Mouse (Mus musculus) neural tube, embryonic 15.5 days (tissue): ENCODE data around the gene Cep78. TPM values are rescaled to one million over a fixed set of nuclear protein-coding genes. Genes with fewer than 3 reads are reported as not detected.

ENCODE experiments used
- ATAC-seq: fragments of 200-750 bp; cut with Nextera tagmentation; 2 replicates; pipeline ENCODE4 v1.8.0; 2017; ENCODE audit warnings: mild to moderate bottlenecking, moderate TSS enrichment, moderate library complexity; ENCODE audit not compliant: low FRiP score
- H3K27ac ChIP-seq: fragments of 300-500 bp; sonication (generic); replicated peaks from 2 replicates; pipeline ENCODE4 v1.5.1; 2015; ENCODE audit warnings: mild to moderate bottlenecking, inconsistent platforms
- H3K27me3 ChIP-seq: fragments of 300-500 bp; sonication (generic); replicated peaks from 2 replicates; pipeline ENCODE4 v1.6.1; 2015; ENCODE audit warnings: inconsistent platforms
- H3K36me3 ChIP-seq: fragments of 300-500 bp; sonication (generic); 2 replicates; pipeline ENCODE4 v1.6.1; 2015; ENCODE audit warnings: inconsistent platforms
- H3K4me1 ChIP-seq: fragments of 300-500 bp; sonication (generic); 2 replicates; pipeline ENCODE4 v1.6.1; 2015; ENCODE audit warnings: inconsistent platforms
- H3K4me2 ChIP-seq: fragments of 300-500 bp; sonication (generic); 2 replicates; pipeline ENCODE4 v1.6.1; 2015; ENCODE audit warnings: inconsistent platforms, mild to moderate bottlenecking, moderate library complexity
- H3K4me3 ChIP-seq: fragments of 300-500 bp; sonication (generic); replicated peaks from 2 replicates; pipeline ENCODE4 v1.5.1; 2015; ENCODE audit warnings: mild to moderate bottlenecking, inconsistent platforms
- H3K9ac ChIP-seq: fragments of 300-500 bp; sonication (generic); replicated peaks from 2 replicates; pipeline ENCODE4 v1.6.1; 2015; ENCODE audit warnings: mild to moderate bottlenecking, inconsistent platforms
- H3K9me3 ChIP-seq: fragments of 300-500 bp; sonication (generic); replicated peaks from 2 replicates; pipeline ENCODE4 v1.6.1; 2016; ENCODE audit warnings: inconsistent platforms
- WGBS: fragments of 180-500 bp; shearing (Covaris S2); methylation state at CpG from one replicate; pipeline ENCODE4 v1.1.7; 2015; ENCODE audit warnings: mixed read lengths; 5-methylcytosine and 5-hydroxymethylcytosine counted together
- polyA plus RNA-seq: library from polyadenylated mRNA; unstranded; fragments of >200 nt; fragmentation: Nextera tagmentation; extraction: Ambion mirVana; gene quantifications from 2 replicates; pipeline ENCODE4 v1.2.1, GENCODE M21; 2015

Gene Cep78
- polyA plus RNA-seq, 1 experiment from 2014 or later = 25.9 TPM

DNA sequence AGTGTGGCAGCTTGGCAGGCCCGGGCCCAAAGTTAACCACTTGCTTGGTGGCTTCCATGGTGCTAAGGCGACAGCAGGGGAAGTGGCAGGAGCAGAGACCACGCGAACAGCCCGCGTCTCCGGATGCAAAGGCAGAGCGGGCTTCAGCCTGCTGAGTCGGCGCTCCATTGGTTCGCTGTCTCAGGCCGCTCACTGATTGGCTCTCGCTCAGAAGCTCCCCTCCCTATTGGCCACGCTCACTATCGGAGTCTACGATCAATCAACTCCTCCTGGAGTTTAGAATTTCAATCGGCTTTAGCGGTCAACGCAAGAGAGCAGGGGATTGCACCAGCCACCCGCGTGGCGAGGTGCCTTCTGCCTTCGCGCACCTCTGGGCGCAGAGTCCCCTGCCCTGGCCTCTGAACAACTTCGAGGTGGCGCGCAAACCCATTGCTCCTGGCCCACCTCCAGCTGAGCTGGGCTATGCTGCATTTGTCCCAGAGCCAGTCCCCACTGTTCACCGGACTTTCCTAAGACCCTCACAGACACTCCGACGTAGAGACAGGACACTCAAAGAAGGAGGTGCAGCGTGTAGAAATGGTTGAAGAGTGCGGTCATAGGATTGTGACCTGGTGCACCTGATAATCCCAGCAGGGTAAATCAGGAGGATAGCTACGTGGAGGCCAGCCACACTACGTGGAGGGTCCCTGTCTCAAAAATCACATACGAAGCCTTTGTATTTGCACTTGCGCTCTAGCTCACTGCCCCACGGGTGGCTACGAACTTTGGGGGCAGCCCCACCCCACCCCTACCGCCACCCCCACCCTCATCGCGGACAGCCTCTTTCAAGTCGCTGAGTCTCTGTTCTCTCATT, 59.7 kb downstream of the Cep78 start:
- Histone ChIP-seq H3K9me3 (no peaks in the 10 kb centered on the region), H3K27ac (peak overlapping the region; percentile 85), H3K27me3 (no peaks in the 10 kb centered on the region), H3K4me3 (peak overlapping the region; percentile 76), H3K9ac (peak overlapping the region; percentile 62), H3K4me2 (peak overlapping the region; percentile 98), H3K36me3 (no peaks in the 10 kb centered on the region), H3K4me1 (peaks cover 21% of the 10 kb centered on the region)
- ATAC-seq = peak; percentile 99
- WGBS = 1% methylated on average over 43 of the region's 43 CpGs

DNA sequence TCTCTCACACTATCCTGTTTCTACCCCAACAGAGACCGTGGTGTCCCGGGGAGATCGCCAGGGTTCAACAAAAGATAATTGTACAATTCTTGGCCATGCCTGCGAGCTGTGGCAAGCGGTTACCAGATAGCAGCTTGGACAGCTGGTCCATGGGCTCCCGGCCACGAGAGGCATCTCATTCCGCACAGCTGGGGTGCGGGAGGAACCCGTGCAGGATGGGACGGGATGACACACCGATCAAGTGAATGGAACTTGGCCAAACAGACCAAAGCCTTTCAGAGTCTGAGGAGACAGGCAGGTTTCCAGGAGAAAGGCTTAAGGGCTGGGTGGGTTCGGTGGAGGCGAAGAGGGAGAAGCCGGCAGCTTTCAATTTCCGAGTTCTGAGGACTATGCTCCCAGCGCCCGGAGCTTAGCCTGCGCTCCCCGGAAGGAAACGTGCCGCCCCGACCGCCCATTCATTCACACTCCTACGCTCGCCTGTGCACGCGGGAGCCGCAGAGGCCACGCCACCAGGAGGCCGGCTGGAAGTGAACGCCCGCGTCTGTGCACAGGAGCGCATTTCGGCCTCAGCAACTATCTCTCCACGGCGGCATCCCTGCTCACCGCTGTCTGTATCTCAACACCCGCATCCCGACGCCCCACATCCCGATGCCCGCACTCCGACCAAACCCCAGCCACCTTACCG, 60.5 kb downstream of the Cep78 start:
- Histone ChIP-seq H3K9me3 (no peaks in the 10 kb centered on the region), H3K4me3 (peak overlapping the region; percentile 76), H3K36me3 (no peaks in the 10 kb centered on the region), H3K27me3 (no peaks in the 10 kb centered on the region), H3K27ac (peak overlapping the region; percentile 85), H3K9ac (peak overlapping the region; percentile 62), H3K4me2 (peak overlapping the region; percentile 98), H3K4me1 (peaks cover 21% of the 10 kb centered on the region)
- peak; percentile 76 for ATAC-seq
- under 1% methylated on average over 46 of the region's 46 CpGs for whole genome bisulfite sequencing

DNA sequence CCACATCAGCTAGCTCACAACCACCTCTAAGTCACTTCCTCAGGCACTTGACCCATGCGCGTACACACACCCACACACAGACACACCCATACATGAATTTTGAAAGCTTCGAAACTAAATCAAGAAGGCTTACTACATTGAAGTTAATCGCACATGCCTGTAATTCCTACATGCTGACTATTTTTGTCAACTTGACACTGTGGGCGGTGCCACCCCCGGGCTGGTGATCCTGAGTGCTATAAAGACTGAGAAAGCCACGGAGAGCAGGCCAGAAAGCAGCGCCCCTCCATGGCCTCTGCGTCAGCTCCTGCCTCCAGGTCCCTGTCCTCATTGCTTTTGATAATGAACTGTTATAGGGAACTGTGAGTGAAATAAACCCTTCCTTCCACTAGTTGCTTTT, 61.4 kb downstream of the Cep78 start:
- H3K36me3 ChIP-seq = peaks cover 4% of the 10 kb centered on the region; the same call in 1 of the 2 replicates
- H3K4me1 ChIP-seq = peaks cover 21% of the 10 kb centered on the region
- H3K9ac ChIP-seq = peak overlapping the region; percentile 62
- 27% methylated on average over 9 of the region's 9 CpGs for WGBS
- peak overlapping the region; percentile 98 for H3K4me2 ChIP-seq
- peak overlapping the region; percentile 85 for H3K27ac ChIP-seq
- H3K4me3 ChIP-seq = peak overlapping the region; percentile 76
- ATAC-seq = no peak
- H3K9me3 ChIP-seq = no peaks in the 10 kb centered on the region
- no peaks in the 10 kb centered on the region for H3K27me3 ChIP-seq

DNA sequence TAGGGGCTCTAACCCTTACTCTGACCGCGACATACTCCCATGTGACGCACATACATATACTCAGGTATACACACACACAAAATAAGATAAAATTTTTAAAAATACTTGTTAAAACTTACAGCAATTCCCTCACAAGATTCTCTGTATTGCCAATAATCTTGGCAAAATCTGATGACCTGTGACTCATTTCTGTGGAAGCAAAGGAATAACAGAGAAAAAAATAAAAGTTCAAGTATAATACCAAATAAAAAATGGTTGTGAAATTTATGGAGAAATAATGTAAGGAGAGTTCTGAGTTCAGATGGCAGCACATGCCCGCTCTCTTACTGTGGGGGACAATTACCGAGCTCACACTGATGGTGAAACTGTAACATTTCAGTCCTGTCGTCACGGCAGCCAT, 65.5 kb downstream of the Cep78 start:
- Histone ChIP-seq H3K4me2 (no peak overlapping the region), H3K4me3 (no peak overlapping the region), H3K9me3 (no peaks in the 10 kb centered on the region), H3K27ac (no peak overlapping the region), H3K4me1 (peaks cover 12% of the 10 kb centered on the region), H3K9ac (no peak overlapping the region), H3K36me3 (peaks cover 10% of the 10 kb centered on the region), H3K27me3 (no peaks in the 10 kb centered on the region)
- ATAC-seq = no peak
- WGBS = 90% methylated on average over 7 of the region's 7 CpGs

DNA sequence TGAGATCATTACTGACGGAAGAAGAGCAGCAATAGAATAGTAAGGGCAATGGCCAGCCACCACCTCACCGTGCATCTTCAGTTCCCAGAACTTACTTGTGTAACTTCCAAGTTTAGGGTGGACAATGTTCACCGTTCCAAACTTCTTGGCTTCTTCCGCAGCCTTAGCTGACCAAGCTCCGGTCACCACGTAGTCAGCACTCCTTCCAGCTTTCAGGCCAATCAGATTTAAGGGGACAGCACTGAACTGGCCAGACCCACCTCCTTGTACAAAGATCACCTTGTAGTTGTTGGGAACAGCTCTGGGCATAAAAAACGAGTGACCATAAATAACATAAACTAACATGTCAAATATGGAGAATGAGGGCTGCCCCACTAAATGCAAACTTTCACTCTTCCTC, 66.7 kb downstream of the Cep78 start:
- no peak for ATAC-seq
- Histone ChIP-seq H3K4me3 (no peak overlapping the region), H3K4me2 (no peak overlapping the region), H3K27me3 (no peaks in the 10 kb centered on the region), H3K27ac (no peak overlapping the region), H3K4me1 (peaks cover under 1% of the 10 kb centered on the region), H3K9ac (no peak overlapping the region), H3K36me3 (peaks cover 18% of the 10 kb centered on the region), H3K9me3 (no peaks in the 10 kb centered on the region)
- WGBS = 95% methylated on average over 7 of the region's 7 CpGs

DNA sequence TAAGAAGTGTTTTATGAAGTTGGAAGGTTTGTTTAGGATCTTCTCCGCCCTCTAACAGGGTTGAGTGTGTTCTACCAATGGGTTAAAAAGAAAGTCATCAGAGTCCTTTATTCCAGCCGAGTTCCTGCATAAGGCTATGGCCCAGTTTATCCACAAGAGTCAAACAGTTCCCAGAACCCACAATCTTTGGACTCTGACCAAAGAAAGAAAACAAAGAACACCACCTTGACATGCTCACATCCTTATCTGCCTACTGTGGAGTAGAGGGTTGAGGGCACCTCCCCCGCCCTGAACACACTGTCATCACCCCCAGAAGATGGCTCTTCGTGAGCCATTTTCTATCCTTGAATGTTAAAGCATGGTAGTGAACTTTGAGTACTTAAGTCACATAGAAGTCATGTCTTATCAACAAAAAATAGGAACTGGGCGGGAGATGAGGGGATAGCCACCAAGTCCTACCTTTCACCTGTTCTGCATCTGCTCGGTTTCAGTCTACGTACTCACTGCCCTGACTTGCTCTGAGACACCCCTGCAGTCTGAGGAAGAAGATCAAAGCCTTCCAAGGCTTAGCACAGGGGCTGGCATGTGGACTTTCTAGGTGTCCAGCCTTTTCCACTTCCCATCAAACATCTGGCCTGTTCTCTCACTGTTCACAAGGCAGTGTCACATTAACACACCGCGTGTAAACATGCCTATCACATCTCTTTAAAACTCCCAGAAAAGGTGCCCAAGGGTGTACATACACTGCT, 71.4 kb downstream of the Cep78 start:
- no peaks in the 10 kb centered on the region for H3K27me3 ChIP-seq
- no peak overlapping the region for H3K4me2 ChIP-seq
- ATAC-seq = no peak
- peaks cover 24% of the 10 kb centered on the region for H3K36me3 ChIP-seq
- H3K27ac ChIP-seq = no peak overlapping the region
- H3K9ac ChIP-seq = no peak overlapping the region
- no peaks in the 10 kb centered on the region for H3K4me1 ChIP-seq
- H3K9me3 ChIP-seq = no peaks in the 10 kb centered on the region
- WGBS = 95% methylated on average over 9 of the region's 9 CpGs
- H3K4me3 ChIP-seq = no peak overlapping the region

DNA sequence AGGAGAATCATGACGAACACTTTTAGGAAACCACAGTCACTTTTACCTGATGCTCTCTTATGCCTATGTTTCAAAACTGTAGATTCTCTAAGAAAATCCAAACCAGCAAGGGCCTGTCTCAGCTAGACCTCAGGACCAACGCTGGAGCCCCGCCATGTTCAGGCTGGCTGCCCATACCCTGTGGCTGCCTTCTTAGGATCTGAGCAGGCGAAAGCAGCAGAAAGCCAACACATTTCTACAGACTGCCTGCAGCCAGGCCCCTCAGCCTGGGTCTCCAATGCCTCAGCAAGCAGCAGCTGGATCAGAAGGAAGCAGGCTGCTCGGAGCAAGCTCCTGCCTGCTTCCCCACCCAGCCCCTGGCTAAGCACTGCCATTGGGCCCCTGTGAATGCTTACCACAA, 73.3 kb downstream of the Cep78 start:
- H3K4me3 ChIP-seq = no peak overlapping the region
- peaks cover 27% of the 10 kb centered on the region for H3K36me3 ChIP-seq
- H3K4me2 ChIP-seq = no peak overlapping the region
- H3K4me1 ChIP-seq = no peaks in the 10 kb centered on the region
- 95% methylated on average over 5 of the region's 5 CpGs for WGBS
- no peaks in the 10 kb centered on the region for H3K9me3 ChIP-seq
- H3K9ac ChIP-seq = no peak overlapping the region
- no peaks in the 10 kb centered on the region for H3K27me3 ChIP-seq
- no peak for ATAC-seq
- H3K27ac ChIP-seq = no peak overlapping the region

DNA sequence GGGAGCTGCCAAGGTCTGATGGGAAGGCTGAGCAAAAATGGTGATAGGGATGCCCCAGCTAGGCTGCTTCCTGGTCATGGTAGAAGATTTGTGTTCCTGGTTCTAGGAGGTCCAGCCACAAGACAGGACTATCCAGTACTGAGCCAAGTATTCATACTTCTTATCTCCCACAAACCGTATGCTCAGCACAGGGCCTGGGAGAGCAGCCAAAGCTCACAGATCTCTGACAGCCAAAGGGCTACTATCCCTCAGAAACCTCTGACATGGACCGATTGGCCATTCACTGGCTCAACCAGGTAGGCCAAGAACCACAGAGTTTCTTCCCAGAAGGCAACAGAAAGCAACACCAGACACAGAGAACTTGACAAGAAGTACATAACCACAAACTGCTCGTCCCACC, 73.8 kb downstream of the Cep78 start:
- 97% methylated on average over 3 of the region's 3 CpGs for WGBS
- no peaks in the 10 kb centered on the region for H3K9me3 ChIP-seq
- no peak overlapping the region for H3K9ac ChIP-seq
- H3K27ac ChIP-seq = no peak overlapping the region
- no peak for ATAC-seq
- no peak overlapping the region for H3K4me2 ChIP-seq
- no peaks in the 10 kb centered on the region for H3K4me1 ChIP-seq
- H3K36me3 ChIP-seq = peaks cover 28% of the 10 kb centered on the region
- no peak overlapping the region for H3K4me3 ChIP-seq
- H3K27me3 ChIP-seq = no peaks in the 10 kb centered on the region

DNA sequence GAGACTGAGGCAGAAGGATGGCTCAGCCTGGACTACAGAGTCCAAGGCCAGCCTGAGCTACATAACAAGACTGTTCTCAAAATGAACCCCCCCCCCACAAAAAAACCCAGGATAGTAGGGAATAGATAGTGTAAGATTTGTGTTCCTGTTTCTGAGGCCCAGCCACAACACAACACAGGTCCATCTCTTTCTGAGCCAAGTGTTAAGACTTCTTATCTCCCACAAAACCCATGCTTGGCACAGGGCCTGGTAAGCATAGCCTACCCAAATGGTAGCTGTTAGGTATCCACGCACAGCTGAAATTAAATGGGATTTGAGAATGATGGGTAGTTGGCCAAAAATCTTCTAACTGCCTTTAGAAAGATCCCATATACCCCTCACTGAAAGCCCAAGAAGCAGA, 74.3 kb downstream of the Cep78 start:
- no peaks in the 10 kb centered on the region for H3K9me3 ChIP-seq
- no peaks in the 10 kb centered on the region for H3K4me1 ChIP-seq
- peaks cover 31% of the 10 kb centered on the region for H3K36me3 ChIP-seq
- no peak overlapping the region for H3K4me3 ChIP-seq
- H3K4me2 ChIP-seq = no peak overlapping the region
- H3K27me3 ChIP-seq = no peaks in the 10 kb centered on the region
- no peak overlapping the region for H3K27ac ChIP-seq
- 89% methylated on average over 1 of the region's 1 CpGs for WGBS
- H3K9ac ChIP-seq = no peak overlapping the region
- ATAC-seq = no peak

DNA sequence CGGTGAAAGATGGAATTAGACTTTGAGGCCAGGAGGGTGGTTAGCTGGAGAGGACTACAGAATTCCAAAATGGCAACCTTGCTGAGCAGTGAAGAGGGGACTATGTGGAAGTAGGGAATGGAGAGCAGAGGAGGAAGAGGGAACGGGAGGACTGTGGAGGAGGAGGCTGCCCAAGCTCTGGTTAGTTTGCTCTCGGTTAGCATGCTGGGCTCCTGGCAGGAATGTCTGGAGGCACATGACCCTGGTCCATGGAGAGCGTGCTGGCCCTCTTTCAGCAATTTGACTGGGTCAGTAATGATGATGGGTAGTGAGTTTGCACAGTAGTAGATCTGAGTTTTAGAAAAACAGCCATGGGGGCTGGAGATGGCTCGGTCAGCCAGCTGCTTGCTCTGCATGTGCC, 76.8 kb downstream of the Cep78 start:
- Histone ChIP-seq H3K36me3 (peaks cover 20% of the 10 kb centered on the region), H3K4me2 (no peak overlapping the region), H3K4me1 (peaks cover 5% of the 10 kb centered on the region; the same call in 1 of the 2 replicates), H3K27ac (no peak overlapping the region), H3K27me3 (no peaks in the 10 kb centered on the region), H3K9ac (no peak overlapping the region), H3K9me3 (no peaks in the 10 kb centered on the region), H3K4me3 (no peak overlapping the region)
- no peak for ATAC-seq
- 50% methylated on average over 5 of the region's 5 CpGs for WGBS
